Mouse (Mus musculus): ENCODE data around the gene Neo1. TPM values are rescaled to one million over a fixed set of nuclear protein-coding genes. Genes with fewer than 3 reads are reported as not detected.

The Neo1 gene
- total and polyA plus RNA-seq, 3 experiments: 0.30 to 1.7 TPM; not detected in 1

DNA sequence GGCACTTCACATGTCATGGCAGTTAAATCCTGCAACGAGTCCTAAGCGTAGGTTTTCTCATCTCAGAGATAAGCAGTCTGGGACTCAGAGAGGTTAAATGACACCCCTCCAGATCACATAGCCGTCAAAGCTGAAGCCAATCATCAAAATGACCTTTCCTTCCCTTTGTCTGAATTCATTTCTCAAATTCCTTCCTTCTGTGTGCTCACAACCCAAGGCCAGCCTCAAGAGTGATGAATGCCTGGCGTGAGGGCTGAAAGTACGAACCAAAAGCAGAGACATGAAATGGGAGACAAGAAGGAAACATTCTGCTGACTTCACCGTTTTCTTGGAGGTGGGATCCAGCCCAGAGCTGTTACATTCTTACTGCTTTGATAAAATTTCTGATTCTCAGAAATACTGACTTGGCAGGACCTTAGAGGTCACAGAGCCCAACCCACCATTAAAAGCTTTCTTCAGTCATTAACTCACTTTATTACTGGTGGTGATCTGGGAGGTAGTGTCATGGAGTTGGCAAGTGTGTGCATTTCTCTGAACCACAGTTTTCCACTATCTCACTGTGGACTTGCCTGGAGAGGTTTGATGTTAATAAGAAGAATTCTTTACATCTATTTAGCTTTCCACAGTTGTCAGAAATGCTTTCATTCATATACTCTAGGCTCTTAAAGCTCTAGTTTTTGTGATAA, 29.5 kb upstream of the Neo1 start:
- Histone ChIP-seq H3K4me3 (ENCODE audit: low read depth, low read length) (no peak overlapping the region), H3K36me3 (replicated peaks) (no peaks in the 10 kb centered on the region), H3K9me3 (replicated peaks) (no peaks in the 10 kb centered on the region), H3K27me3 (ENCODE audit: insufficient read depth, low read length) (peaks cover 3% of the 10 kb centered on the region; the same call in 1 of the 2 replicates), H3K4me1 (ENCODE audit: insufficient read depth, low read depth, low read length) (no peaks in the 10 kb centered on the region)
- no peak for ATAC-seq (ENCODE audit: extremely low read depth, insufficient number of reproducible peaks, low FRiP score, poor library complexity, severe bottlenecking)
- TF ChIP-seq CTCF (IDR thresholded peaks at IDR 0.05; ENCODE audit: low read depth, low read length) (no peak), TAL1 (conservative IDR thresholded peaks at IDR 0.05; ENCODE audit: low read depth, low read length) (no peak), POLR2AphosphoS5 (IDR thresholded peaks at IDR 0.05; ENCODE audit: insufficient replicate concordance, low read depth, low read length) (no peak), GATA1 (IDR thresholded peaks at IDR 0.05; ENCODE audit: borderline replicate concordance, low read length) (no peak), GATA2 (IDR thresholded peaks at IDR 0.05; ENCODE audit: borderline replicate concordance, low read depth, low read length) (no peak)
- no peak for DNase-seq (ENCODE audit: low spot score)

DNA sequence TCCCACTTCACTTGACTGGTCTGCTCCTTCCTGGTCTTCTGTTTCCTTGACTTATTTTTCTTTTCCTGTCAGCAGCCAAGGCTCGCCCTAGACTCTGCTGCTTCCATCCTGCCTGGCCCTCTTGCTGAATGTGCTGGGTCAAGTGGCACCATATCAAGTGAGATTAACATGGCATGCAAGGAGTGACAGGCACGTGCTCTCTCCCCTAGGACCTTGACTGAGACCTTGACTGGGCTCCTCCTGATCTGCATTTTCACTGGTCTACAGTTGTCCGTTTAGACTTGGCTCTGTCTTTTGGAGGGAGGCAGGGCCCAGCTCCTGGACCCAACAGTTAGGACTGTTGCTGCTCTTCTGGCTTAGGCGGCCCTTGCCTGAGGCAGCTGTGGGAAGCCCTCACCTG, 26.2 kb upstream of the Neo1 start:
- TF ChIP-seq POLR2AphosphoS5 (IDR thresholded peaks at IDR 0.05; ENCODE audit: insufficient replicate concordance, low read depth, low read length) (no peak), GATA1 (IDR thresholded peaks at IDR 0.05; ENCODE audit: borderline replicate concordance, low read length) (no peak), CTCF (IDR thresholded peaks at IDR 0.05; ENCODE audit: low read depth, low read length) (no peak), TAL1 (conservative IDR thresholded peaks at IDR 0.05; ENCODE audit: low read depth, low read length) (no peak), GATA2 (IDR thresholded peaks at IDR 0.05; ENCODE audit: borderline replicate concordance, low read depth, low read length) (no peak)
- DNase-seq (ENCODE audit: low spot score) (no peak), ATAC-seq (ENCODE audit: extremely low read depth, insufficient number of reproducible peaks, low FRiP score, poor library complexity, severe bottlenecking) (no peak)
- Histone ChIP-seq H3K4me3 (ENCODE audit: low read depth, low read length) (no peak overlapping the region), H3K9me3 (replicated peaks) (no peaks in the 10 kb centered on the region), H3K4me1 (ENCODE audit: insufficient read depth, low read depth, low read length) (no peaks in the 10 kb centered on the region), H3K27me3 (ENCODE audit: insufficient read depth, low read length) (peaks cover 3% of the 10 kb centered on the region; the same call in 1 of the 2 replicates), H3K36me3 (replicated peaks) (no peaks in the 10 kb centered on the region)

DNA sequence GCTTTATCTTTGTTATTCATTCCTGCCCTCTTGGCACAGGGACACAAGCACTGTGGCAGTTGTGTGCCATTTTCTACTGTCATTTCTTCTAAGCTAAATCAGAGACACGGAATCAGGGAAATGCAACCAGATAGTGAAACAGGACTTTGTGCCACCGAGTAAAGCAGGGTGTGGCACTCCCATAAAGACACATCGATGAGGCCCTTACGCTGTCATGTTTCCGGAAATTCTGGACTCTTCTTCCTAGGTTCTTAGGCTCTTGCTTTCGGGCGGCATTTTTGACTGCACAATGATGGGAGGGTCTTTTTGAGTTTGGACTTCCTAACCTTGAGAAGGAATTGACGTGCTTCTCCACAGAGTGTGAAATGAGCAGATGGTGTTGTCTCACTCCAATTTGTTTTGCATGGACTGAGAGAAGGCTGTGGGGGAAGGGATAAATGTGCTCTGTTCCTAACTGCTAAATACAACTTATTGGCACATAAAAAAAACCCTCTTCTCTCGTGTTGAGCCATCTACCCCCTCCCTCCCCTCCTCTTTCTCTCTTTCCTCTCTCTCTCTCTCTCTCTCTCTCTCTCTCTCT, 23.9 kb upstream of the Neo1 start:
- no peak for TF ChIP-seq POLR2AphosphoS5 (IDR thresholded peaks at IDR 0.05; ENCODE audit: insufficient replicate concordance, low read depth, low read length)
- TF ChIP-seq GATA1 (IDR thresholded peaks at IDR 0.05; ENCODE audit: borderline replicate concordance, low read length): no peak
- TF ChIP-seq CTCF (IDR thresholded peaks at IDR 0.05; ENCODE audit: low read depth, low read length): no peak
- no peak for TF ChIP-seq TAL1 (conservative IDR thresholded peaks at IDR 0.05; ENCODE audit: low read depth, low read length)
- TF ChIP-seq GATA2 (IDR thresholded peaks at IDR 0.05; ENCODE audit: borderline replicate concordance, low read depth, low read length): no peak
- Histone ChIP-seq H3K4me1 (ENCODE audit: insufficient read depth, low read depth, low read length) (peaks cover 5% of the 10 kb centered on the region; the same call in 1 of the 2 replicates), H3K36me3 (replicated peaks) (no peaks in the 10 kb centered on the region), H3K9me3 (replicated peaks) (no peaks in the 10 kb centered on the region), H3K27me3 (ENCODE audit: insufficient read depth, low read length) (no peaks in the 10 kb centered on the region), H3K4me3 (ENCODE audit: low read depth, low read length) (no peak overlapping the region)
- ATAC-seq (ENCODE audit: extremely low read depth, insufficient number of reproducible peaks, low FRiP score, poor library complexity, severe bottlenecking): no peak
- no peak for DNase-seq (ENCODE audit: low spot score)

DNA sequence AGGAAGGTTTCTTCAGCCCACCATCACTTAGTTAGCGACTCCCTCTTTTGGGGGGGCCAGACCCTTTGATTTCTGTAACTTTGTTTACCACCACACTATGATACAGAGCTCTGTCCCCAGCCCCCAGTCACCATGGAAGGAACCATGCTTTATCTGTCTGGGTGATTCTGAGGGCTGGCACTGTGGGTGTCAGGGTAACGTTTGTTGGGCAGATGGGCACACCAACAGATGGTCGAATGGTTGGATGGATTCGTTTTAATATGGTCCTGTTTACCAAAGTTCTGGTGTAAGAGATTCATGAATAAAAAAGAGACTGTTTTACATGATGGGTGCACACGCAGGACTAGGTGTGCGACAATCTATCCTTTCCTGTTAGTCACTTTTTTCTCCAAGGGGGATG, 22.9 kb upstream of the Neo1 start:
- DNase-seq (ENCODE audit: low spot score): no peak
- H3K4me1 ChIP-seq (ENCODE audit: insufficient read depth, low read depth, low read length): peaks cover 5% of the 10 kb centered on the region; the same call in 1 of the 2 replicates
- ATAC-seq (ENCODE audit: extremely low read depth, insufficient number of reproducible peaks, low FRiP score, poor library complexity, severe bottlenecking): no peak
- no peaks in the 10 kb centered on the region for H3K36me3 ChIP-seq (replicated peaks)
- H3K27me3 ChIP-seq (ENCODE audit: insufficient read depth, low read length): no peaks in the 10 kb centered on the region
- TF ChIP-seq POLR2AphosphoS5 (IDR thresholded peaks at IDR 0.05; ENCODE audit: insufficient replicate concordance, low read depth, low read length) (no peak), GATA2 (IDR thresholded peaks at IDR 0.05; ENCODE audit: borderline replicate concordance, low read depth, low read length) (no peak), GATA1 (IDR thresholded peaks at IDR 0.05; ENCODE audit: borderline replicate concordance, low read length) (no peak), TAL1 (conservative IDR thresholded peaks at IDR 0.05; ENCODE audit: low read depth, low read length) (no peak), CTCF (IDR thresholded peaks at IDR 0.05; ENCODE audit: low read depth, low read length) (no peak)
- no peaks in the 10 kb centered on the region for H3K9me3 ChIP-seq (replicated peaks)
- H3K4me3 ChIP-seq (ENCODE audit: low read depth, low read length): no peak overlapping the region

DNA sequence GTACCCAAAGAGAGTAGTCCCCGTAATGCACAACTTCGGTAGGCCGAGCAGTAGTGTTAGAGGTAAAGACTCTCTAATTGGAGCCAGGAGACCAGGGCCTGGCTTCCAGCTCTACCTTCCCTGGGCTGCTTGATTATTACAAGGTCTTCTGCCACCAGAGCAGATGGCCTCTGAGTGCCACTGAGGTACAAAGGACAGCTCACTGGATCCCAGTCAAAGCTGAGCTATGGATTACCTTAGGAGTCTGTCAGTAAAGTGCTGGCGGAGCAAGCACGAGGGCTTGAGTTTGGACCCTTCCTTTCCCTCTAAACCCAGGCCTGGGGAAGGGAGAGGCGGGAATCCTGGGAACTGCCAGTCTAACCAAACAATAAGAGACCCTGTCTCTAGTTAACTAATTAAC, 21.8 kb upstream of the Neo1 start:
- Histone ChIP-seq H3K4me3 (ENCODE audit: low read depth, low read length) (no peak overlapping the region), H3K4me1 (ENCODE audit: insufficient read depth, low read depth, low read length) (peaks cover 5% of the 10 kb centered on the region; the same call in 1 of the 2 replicates), H3K27me3 (ENCODE audit: insufficient read depth, low read length) (no peaks in the 10 kb centered on the region), H3K36me3 (replicated peaks) (no peaks in the 10 kb centered on the region), H3K9me3 (replicated peaks) (no peaks in the 10 kb centered on the region)
- DNase-seq (ENCODE audit: low spot score) (no peak), ATAC-seq (ENCODE audit: extremely low read depth, insufficient number of reproducible peaks, low FRiP score, poor library complexity, severe bottlenecking) (no peak)
- no peak for TF ChIP-seq POLR2AphosphoS5 (IDR thresholded peaks at IDR 0.05; ENCODE audit: insufficient replicate concordance, low read depth, low read length)

DNA sequence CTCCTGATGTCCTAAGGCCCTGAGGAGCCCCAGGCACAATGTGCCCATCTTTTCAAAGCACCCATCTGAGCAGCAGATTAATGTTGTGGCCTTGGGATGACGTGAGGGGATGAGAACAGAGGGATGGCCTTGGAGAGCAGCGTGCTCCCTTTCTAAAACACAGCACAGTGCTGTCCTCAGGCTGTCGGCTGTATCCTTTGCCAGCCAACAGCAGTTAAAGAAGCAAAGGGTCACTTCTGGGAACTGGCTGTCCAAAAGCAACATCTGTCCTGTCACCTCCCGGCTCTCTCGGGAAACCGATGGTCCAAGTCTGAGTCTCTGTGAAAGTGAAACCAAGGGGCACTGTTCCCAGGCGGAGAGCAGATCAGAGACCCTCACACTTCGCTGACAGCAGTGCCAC, 20.0 kb upstream of the Neo1 start:
- peaks cover 5% of the 10 kb centered on the region; the same call in 1 of the 2 replicates for H3K4me1 ChIP-seq (ENCODE audit: insufficient read depth, low read depth, low read length)
- no peak for TF ChIP-seq CTCF (IDR thresholded peaks at IDR 0.05; ENCODE audit: low read depth, low read length)
- no peak for TF ChIP-seq GATA1 (IDR thresholded peaks at IDR 0.05; ENCODE audit: borderline replicate concordance, low read length)
- TF ChIP-seq POLR2AphosphoS5 (IDR thresholded peaks at IDR 0.05; ENCODE audit: insufficient replicate concordance, low read depth, low read length): no peak
- no peak for TF ChIP-seq TAL1 (conservative IDR thresholded peaks at IDR 0.05; ENCODE audit: low read depth, low read length)
- TF ChIP-seq GATA2 (IDR thresholded peaks at IDR 0.05; ENCODE audit: borderline replicate concordance, low read depth, low read length): no peak
- DNase-seq (ENCODE audit: low spot score): no peak
- H3K4me3 ChIP-seq (ENCODE audit: low read depth, low read length): no peak overlapping the region
- H3K27me3 ChIP-seq (ENCODE audit: insufficient read depth, low read length): no peaks in the 10 kb centered on the region
- no peaks in the 10 kb centered on the region for H3K36me3 ChIP-seq (replicated peaks)
- no peak for ATAC-seq (ENCODE audit: extremely low read depth, insufficient number of reproducible peaks, low FRiP score, poor library complexity, severe bottlenecking)
- H3K9me3 ChIP-seq (replicated peaks): no peaks in the 10 kb centered on the region
